Mouse (Mus musculus): ENCODE results near the gene Odf3l2.

DNA sequence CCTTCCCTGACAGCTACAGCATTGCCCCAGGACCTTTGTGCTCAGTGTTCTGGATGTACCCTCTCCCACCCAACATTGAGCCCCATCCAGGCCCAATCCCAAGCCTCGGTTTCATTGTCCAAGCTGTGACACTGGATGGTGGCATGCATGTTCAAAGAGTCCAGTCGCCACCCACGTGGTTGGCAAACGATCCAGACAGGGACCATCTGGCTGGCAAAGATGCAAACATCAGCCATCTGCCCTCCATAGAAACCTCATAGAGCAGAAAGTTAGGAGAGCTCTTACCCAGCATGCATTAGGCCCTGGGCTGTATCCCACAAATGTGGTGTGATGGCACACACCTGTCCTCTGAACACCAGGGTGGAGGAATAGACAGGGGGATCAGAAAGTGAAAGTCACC is 14.1 kb downstream of the Odf3l2 start:
- TF ChIP-seq CTCF (IDR thresholded peaks at IDR 0.05; ENCODE audit: low read depth) (no peak), EP300 (IDR thresholded peaks at IDR 0.05; ENCODE audit: low read depth) (no peak)

Data from heart, postnatal 0 days (tissue).